Mouse (Mus musculus): ENCODE measurements at regions not wholly inside any gene's neighbourhood (a gene's known extent, or its start where the extent isn't known, plus 50 kb on each side); places are given as distances from the start of the nearest gene placed in this dataset.
A peak's percentile ranks its signal among the peaks of the same experiment; 100 is the strongest.

DNA sequence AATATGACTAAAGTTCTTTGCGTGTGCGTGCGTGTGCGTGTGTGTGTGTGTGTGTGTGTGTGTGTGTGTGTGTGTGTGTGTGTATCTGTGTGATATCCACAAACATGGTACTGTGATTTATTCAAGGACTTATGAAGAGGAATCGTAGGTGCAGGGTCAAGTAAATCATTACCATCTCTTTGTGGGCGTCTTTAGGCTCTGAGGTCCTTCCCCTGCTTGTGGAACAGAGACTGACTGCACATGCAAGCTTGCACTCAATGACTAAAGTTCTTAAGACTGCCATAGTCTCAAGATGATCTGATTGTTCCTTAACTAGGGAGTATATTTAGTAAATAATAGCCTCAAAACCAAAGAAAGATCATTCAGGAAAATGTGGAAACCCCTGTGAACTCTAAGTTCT, 241.1 kb downstream of the Rnf152 start:
- H3K9ac ChIP-seq (replicated peaks; ENCODE audit: low read length, poor library complexity, severe bottlenecking) = no peak overlapping the region
- no peak overlapping the region for H3K4me3 ChIP-seq (ENCODE audit: low read depth, low read length)
- H3K36me3 ChIP-seq (ENCODE audit: insufficient read depth, low read length) = no peaks in the 10 kb centered on the region
- H3K27me3 ChIP-seq (ENCODE audit: insufficient read depth, low read length) = no peaks in the 10 kb centered on the region
- H3K4me1 ChIP-seq (ENCODE audit: insufficient read depth, low read length) = no peaks in the 10 kb centered on the region
- WGBS = 95% methylated on average over 6 of the region's 6 CpGs
- TF ChIP-seq CTCF (IDR thresholded peaks at IDR 0.05) = no peak
- no peak for DNase-seq (ENCODE audit: low spot score)
- no peak overlapping the region for H3K4me2 ChIP-seq (ENCODE audit: low read depth, low read length, poor library complexity, severe bottlenecking)
- no peak for ATAC-seq (ENCODE audit: low FRiP score)
- no peak overlapping the region for H3K27ac ChIP-seq (ENCODE audit: low read depth, low read length)
- H3K9me3 ChIP-seq (ENCODE audit: low read length) = no peaks in the 10 kb centered on the region

- DNase-seq (ENCODE audit: low spot score) (no peak), ATAC-seq (ENCODE audit: low FRiP score) (no peak)
- whole genome bisulfite sequencing = 95% methylated on average over 3 of the region's 3 CpGs
- no peaks in the 10 kb centered on the region for H3K36me3 ChIP-seq (ENCODE audit: insufficient read depth, low read length)
- no peaks in the 10 kb centered on the region for H3K27me3 ChIP-seq (ENCODE audit: insufficient read depth, low read length)
- H3K4me2 ChIP-seq (ENCODE audit: low read depth, low read length, poor library complexity, severe bottlenecking) = no peak overlapping the region
- no peak overlapping the region for H3K9ac ChIP-seq (replicated peaks; ENCODE audit: low read length, poor library complexity, severe bottlenecking)
- no peak overlapping the region for H3K4me3 ChIP-seq (ENCODE audit: low read depth, low read length)
- H3K9me3 ChIP-seq (ENCODE audit: low read length) = no peaks in the 10 kb centered on the region
- no peaks in the 10 kb centered on the region for H3K4me1 ChIP-seq (ENCODE audit: insufficient read depth, low read length)
- no peak for TF ChIP-seq CTCF (IDR thresholded peaks at IDR 0.05)
- H3K27ac ChIP-seq (ENCODE audit: low read depth, low read length) = no peak overlapping the region
Measured at GRCm38 (mm10) chr1:105114835-105115234, 241.7 kb downstream of the Rnf152 start.

DNA sequence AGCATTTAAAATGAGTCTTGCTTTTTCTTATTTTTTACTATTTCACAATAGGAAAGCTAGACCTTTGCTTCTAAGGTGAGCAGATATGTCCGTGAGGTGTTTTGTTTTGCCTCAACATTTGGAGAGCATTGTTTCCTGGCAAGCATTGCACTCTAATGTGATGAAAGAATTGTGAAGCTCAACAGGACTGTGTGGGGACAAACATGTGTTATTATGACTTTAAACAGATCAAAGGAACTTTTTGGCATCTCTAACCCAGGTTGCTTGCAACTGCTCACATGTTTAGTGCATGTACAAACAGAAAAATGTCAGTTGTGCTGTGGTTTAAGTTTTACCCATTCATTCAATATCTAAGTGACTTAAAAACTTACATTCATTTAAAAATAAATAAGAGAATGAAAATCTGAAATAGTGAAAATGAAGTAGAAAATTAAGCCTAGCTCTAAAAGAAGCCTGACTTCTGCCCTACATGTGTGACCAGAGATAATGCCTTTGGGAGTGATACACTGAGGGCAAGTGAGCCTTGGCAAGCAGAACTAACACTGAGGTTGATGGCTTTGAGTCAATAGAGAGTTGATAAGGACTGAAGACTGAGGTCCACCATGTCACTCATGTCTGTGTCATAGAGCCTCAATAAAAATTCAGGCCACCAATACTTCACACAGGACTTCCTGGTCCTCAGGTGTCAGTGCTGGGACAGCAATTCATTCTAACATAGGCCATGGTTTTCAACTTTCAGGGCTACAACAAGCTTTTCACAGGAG, 243.6 kb downstream of the Rnf152 start:
- Histone ChIP-seq H3K4me1 (ENCODE audit: insufficient read depth, low read length) (no peaks in the 10 kb centered on the region), H3K4me2 (ENCODE audit: low read depth, low read length, poor library complexity, severe bottlenecking) (no peak overlapping the region), H3K9ac (replicated peaks; ENCODE audit: low read length, poor library complexity, severe bottlenecking) (no peak overlapping the region), H3K9me3 (ENCODE audit: low read length) (no peaks in the 10 kb centered on the region), H3K27ac (ENCODE audit: low read depth, low read length) (no peak overlapping the region), H3K36me3 (ENCODE audit: insufficient read depth, low read length) (no peaks in the 10 kb centered on the region), H3K27me3 (ENCODE audit: insufficient read depth, low read length) (no peaks in the 10 kb centered on the region), H3K4me3 (ENCODE audit: low read depth, low read length) (no peak overlapping the region)
- no peak for TF ChIP-seq CTCF (IDR thresholded peaks at IDR 0.05)
- no peak for DNase-seq (ENCODE audit: low spot score)
- WGBS = 92% methylated on average over 1 of the region's 1 CpGs
- no peak for ATAC-seq (ENCODE audit: low FRiP score)

DNA sequence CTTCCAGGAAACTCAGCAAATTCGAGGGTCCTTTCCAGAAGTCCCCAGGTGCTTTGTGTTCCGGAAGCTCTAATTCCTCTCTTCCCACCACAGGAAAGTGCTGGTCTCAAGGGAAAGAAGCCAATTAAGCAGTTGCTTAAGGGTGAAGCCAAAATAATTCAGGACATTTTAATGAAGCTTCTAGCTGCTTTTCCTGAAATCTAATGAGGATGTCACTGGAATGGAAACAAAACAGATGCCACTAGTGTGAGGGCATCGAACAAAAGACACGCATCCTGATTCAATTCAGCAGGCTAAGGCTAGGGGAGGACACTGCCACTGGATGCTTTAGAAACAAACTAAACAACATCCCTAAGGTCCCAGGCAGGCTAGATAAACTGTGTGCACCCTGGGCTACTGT, 245.3 kb downstream of the Rnf152 start:
- ATAC-seq (ENCODE audit: low FRiP score) (no peak), DNase-seq (ENCODE audit: low spot score) (peak; percentile 67)
- 37% methylated on average over 4 of the region's 4 CpGs for WGBS
- Histone ChIP-seq H3K4me3 (ENCODE audit: low read depth, low read length) (no peak overlapping the region), H3K4me1 (ENCODE audit: insufficient read depth, low read length) (no peaks in the 10 kb centered on the region), H3K27me3 (ENCODE audit: insufficient read depth, low read length) (no peaks in the 10 kb centered on the region), H3K9me3 (ENCODE audit: low read length) (no peaks in the 10 kb centered on the region), H3K36me3 (ENCODE audit: insufficient read depth, low read length) (no peaks in the 10 kb centered on the region), H3K9ac (replicated peaks; ENCODE audit: low read length, poor library complexity, severe bottlenecking) (no peak overlapping the region), H3K4me2 (ENCODE audit: low read depth, low read length, poor library complexity, severe bottlenecking) (no peak overlapping the region), H3K27ac (ENCODE audit: low read depth, low read length) (no peak overlapping the region)
- TF ChIP-seq CTCF (IDR thresholded peaks at IDR 0.05) = no peak

- Histone ChIP-seq H3K27me3 (ENCODE audit: insufficient read depth, low read length) (no peaks in the 10 kb centered on the region), H3K9ac (replicated peaks; ENCODE audit: low read length, poor library complexity, severe bottlenecking) (no peak overlapping the region), H3K27ac (ENCODE audit: low read depth, low read length) (no peak overlapping the region), H3K9me3 (ENCODE audit: low read length) (no peaks in the 10 kb centered on the region), H3K4me1 (ENCODE audit: insufficient read depth, low read length) (no peaks in the 10 kb centered on the region), H3K4me2 (ENCODE audit: low read depth, low read length, poor library complexity, severe bottlenecking) (no peak overlapping the region), H3K36me3 (ENCODE audit: insufficient read depth, low read length) (no peaks in the 10 kb centered on the region), H3K4me3 (ENCODE audit: low read depth, low read length) (no peak overlapping the region)
- no peak for ATAC-seq (ENCODE audit: low FRiP score)
- TF ChIP-seq CTCF (IDR thresholded peaks at IDR 0.05) = no peak
- no peak for DNase-seq (ENCODE audit: low spot score)
- 86% methylated on average over 1 of the region's 1 CpGs for WGBS
Measured at GRCm38 (mm10) chr1:105110581-105111210, 245.8 kb downstream of the Rnf152 start.

- ATAC-seq (ENCODE audit: low FRiP score) (no peak), DNase-seq (ENCODE audit: low spot score) (no peak)
- WGBS = 83% methylated on average over 4 of the region's 4 CpGs
- Histone ChIP-seq H3K27me3 (ENCODE audit: insufficient read depth, low read length) (no peaks in the 10 kb centered on the region), H3K9ac (replicated peaks; ENCODE audit: low read length, poor library complexity, severe bottlenecking) (no peak overlapping the region), H3K4me2 (ENCODE audit: low read depth, low read length, poor library complexity, severe bottlenecking) (no peak overlapping the region), H3K36me3 (ENCODE audit: insufficient read depth, low read length) (no peaks in the 10 kb centered on the region), H3K9me3 (ENCODE audit: low read length) (no peaks in the 10 kb centered on the region), H3K27ac (ENCODE audit: low read depth, low read length) (no peak overlapping the region), H3K4me3 (ENCODE audit: low read depth, low read length) (no peak overlapping the region), H3K4me1 (ENCODE audit: insufficient read depth, low read length) (no peaks in the 10 kb centered on the region)
- TF ChIP-seq CTCF (IDR thresholded peaks at IDR 0.05) = no peak
Measured at GRCm38 (mm10) chr1:105107836-105108235, 248.7 kb downstream of the Rnf152 start.

Measured in midbrain, postnatal 0 days (tissue).